Mouse (Mus musculus): Measurements from ENCODE around the gene Myocos. TPM values are rescaled to one million over a fixed set of nuclear protein-coding genes. Genes with fewer than 3 reads are reported as not detected.
A peak's percentile ranks its signal among the peaks of the same experiment; 100 is the strongest.

The Myocos gene
- polyA plus RNA-seq, 2 experiments from 2014 or later = not detected

DNA sequence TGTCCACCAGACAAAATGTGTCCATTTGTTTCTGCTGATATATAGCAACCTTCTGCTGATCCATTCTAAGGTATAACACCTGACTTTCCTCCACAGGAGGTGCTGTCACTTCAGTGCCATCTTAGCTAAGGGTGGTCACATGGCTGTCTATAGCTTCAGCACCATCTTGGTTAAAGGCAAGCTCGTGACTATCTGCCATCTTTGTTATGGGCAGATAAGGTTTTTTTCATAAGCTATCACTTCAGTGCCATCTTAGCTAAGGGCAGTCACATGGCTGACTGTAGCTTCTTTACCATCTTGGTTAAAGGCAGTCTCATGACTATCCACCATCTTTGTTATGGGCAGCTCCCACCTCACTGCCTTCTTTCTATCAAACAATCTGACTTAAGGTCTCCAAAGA, 42.5 kb downstream of the Myocos start:
- ATAC-seq = peak; percentile 76

DNA sequence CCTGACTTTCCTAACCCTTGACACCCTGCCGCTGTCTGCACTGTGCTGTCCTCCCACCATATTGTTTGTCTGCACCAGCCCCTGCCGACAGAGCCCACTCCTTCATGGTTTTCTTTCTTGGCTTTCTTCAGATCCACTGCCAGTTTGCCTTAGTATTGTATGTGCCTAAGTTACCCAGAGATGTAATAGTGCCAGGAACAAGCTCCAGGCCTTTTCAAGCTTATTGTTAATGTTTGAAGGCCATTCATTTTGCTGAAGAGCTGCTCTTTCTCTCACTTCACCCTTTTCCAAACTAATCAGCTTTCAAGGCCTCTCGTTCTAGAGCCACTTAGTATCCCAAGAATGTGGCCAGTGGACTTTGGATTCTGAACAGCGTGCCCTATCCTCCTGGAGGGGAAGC, 46.8 kb downstream of the Myocos start:
- ATAC-seq = no peak

DNA sequence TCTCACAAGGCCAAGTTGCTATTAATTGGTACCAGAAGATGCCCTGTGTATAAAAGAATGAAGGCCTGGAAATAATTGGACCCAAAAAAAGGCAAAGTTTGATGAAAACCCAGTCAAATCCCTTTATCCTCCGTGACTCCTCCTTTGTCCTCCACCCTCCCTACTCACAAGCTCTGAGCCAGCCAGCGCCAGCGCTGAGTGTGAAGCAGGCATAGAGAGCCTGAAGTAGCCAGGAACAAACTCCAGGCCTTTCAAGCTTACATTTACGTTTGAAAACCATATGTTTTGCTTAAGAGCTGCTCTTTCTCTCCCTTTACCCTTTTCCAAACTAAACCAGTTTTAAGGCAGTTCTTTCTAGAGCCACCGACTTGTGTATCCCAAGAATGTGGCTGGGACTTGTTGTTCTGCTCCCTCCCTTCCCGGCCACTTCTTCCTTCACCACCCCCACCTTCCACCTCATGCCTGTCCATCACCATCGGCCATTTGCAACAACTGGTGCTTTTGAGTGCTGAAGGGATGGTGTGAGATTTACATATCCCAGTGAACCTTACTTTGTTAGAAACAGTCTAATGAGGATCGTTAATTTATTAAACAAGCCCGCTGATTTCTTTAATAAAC, 48.3 kb downstream of the Myocos start:
- ATAC-seq = no peak

DNA sequence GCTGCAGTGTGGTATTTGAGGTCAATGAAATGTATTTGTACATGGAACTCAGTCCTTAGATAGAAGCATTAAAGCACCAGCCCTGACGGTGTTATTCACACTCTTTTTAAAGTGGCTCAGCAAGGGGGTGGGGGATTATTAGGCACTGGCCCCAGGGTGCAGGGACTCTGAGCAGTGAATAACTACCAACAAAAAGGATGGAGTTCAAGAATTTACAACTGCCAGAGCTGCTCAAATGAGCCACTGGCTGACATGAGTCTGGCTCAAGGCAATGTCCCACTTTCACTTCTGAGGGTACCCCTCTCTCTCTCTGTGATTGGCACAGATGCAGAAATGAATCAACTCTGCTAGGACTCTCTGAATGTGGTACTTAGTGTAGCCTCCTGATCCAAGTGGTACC, 49.9 kb downstream of the Myocos start:
- ATAC-seq = no peak

DNA sequence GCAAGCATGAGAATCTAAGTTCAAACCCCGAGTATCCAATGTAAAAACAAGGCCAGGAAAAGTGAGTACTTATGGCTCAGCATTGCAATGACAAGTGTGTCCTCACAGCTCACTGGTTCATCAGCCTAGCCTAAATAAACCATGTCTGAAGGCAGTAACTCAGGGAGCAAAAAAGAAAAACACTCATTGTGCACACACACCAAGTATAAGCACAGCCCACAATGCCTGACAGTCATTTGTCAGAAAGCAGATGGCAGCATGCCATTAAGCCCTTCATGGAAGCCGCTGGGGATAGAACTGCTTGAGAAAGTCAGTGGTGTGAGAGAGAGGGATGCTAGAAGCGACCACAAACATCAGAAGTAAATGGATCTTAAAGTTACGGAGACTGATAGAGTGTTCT, 56.7 kb downstream of the Myocos start:
- ATAC-seq = no peak

DNA sequence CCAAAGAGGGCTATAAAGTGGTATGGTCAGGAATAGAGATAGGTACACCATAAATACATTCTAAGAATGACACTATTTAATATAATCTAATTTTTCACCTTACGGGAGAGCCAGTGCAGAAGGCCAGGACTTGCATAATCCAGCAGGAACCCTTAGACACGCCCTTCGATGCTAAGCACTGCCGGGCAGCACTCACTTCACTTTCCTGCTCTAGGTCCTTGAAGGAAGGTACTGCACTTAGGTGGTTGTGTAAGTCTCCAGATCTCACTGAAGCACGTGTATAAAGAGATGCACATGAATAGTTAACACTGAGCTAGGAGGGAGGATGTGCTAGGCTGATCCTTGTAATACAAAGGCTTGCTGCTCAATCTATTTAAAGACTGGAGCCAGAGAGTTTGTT, 58.4 kb downstream of the Myocos start:
- no peak for ATAC-seq

DNA sequence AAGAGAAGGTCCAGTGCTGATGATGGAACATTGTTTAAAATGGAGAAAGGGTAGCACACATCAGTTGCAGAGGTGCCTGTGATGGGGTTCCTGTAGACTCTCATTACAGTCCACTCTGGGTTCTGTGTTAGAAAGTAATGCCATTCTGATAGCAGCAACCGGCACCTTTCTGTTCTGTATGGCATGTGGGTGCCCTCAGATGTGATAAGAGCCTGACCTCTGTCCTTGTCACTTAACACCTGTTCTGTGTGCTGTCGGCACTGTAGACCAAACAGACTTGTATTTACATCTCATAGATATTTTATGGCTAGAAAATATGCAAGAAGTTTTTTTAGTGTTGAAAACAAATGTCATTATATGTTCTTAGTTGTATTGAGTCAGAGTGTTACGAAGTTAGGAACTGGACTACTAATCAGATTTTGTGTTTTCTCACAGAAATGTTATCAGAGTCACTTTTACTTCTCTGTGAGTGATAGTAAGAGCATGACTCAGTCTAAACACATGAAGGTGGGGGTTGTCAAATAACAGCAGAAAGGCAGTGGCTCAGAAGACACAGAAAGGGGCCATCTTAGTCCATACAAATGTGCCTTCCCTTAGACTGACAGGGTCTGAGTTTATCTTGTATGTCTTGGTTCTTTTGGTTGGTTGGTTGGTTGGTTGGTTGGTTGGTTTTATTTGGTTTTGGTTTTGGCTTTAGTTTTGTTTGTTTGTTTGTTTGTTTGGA, 60.5 kb downstream of the Myocos start:
- no peak for ATAC-seq

Other genes starting within 250 kb of the Myocos start
- 1 to 10 TPM; 1.3 to 2.6 TPM for gene Dnm3, start 180.2 kb downstream of the Myocos start, polyA plus RNA-seq (2017; shearing (Covaris generic))
- gene Mettl13, start 109.7 kb downstream of the Myocos start, polyA plus RNA-seq (2017; shearing (Covaris generic)) = 1 to 10 TPM; 4.5 to 8.5 TPM
- gene Vamp4, start 87.7 kb downstream of the Myocos start, polyA plus RNA-seq (2017; shearing (Covaris generic)) = 10 to 100 TPM; 86.2 to 94.2 TPM
- gene Myoc, start 19.1 kb downstream of the Myocos start, polyA plus RNA-seq (2017; shearing (Covaris generic)) = not detected
- gene Prrc2c, start 82.3 kb upstream of the Myocos start, polyA plus RNA-seq (2017; shearing (Covaris generic)) = 100 to 1,000 TPM; 211 to 280 TPM
- not detected for gene Fmo4, start 155.8 kb upstream of the Myocos start, polyA plus RNA-seq (2017; shearing (Covaris generic))
- 1 to 10 TPM in 1 of 2 experiments, under 1 TPM in 1; 0.34 to 3.6 TPM for gene Fmo1, start 208.4 kb upstream of the Myocos start, polyA plus RNA-seq (2017; shearing (Covaris generic))
- gene Fmo2, start 240.5 kb upstream of the Myocos start, polyA plus RNA-seq (2017; shearing (Covaris generic)) = not detected

All from activated CD4-positive, CD25-positive, alpha-beta regulatory T cell, adult 4 months (primary cell).